Mouse (Mus musculus) olfactory bulb, adult 2 months (tissue): ENCODE data around the gene Mgat4e.

ENCODE experiments used
- CTCF ChIP-seq: fragments of 200-500 bp; IDR thresholded peaks from 2 replicates; pipeline ENCODE4 v1.5.1; 2012; ENCODE audit warnings: low read depth, mild to moderate bottlenecking, low read length, moderate library complexity; ENCODE audit not compliant: insufficient read depth
- POLR2A ChIP-seq: fragments of 200-500 bp; IDR thresholded peaks from 2 replicates; pipeline ENCODE4 v1.6.1; 2012; ENCODE audit warnings: mild to moderate bottlenecking, low read depth, low read length, moderate library complexity; ENCODE audit not compliant: insufficient read depth

DNA sequence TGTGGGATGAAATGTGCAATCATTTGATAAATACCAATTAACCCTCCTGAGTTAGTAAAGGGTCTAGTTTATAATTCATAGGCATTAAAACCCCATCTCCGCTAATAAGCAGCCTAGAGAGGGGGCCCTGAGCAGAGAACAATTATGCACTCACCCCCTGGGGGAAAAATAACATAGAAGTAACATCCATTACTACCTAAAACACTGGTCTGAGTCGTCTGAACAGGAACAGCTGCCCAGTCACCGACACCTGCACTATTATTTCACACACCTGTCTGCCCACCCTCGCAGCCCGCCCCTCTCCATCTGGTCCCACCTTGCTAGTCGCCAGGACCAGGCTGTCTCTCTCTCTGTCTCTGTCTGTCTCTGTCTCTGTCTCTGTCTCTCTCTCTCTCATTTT is 36.9 kb downstream of the Mgat4e start:
- TF ChIP-seq POLR2A (no peak), CTCF (no peak)
